In the genomic region with DNA sequence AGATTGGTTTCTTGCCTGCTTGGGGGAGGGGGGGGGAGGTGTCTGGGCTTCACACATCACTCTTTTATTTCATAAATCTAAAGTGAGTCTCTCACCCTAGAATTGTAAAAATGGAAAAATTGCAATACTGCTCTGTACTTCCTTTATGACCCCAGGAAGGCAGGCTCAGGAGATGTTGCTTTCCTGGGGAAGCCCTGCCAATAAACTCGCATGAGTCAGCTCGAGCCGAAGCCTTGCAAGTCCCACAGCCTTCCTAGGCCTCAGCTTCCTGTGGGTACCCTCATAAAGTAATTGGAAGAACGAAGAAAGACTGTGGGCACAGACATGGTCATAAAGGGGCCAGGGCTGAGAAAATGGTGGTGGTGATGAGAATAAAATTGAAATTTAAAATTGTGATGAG, we compare ENCODE assay signal across 31 mouse cellular contexts.
DNase-seq lines count a peak whose midpoint lies in the region; ATAC-seq lines count a peak whose summit lies in the region.
"Had no signal": no experiment of that assay in that cellular context is flagged by ENCODE, and none has a peak within 500 bp of the region (broad histone marks: within the 10 kb centered on the region; RNA-seq: fewer than 3 reads in every experiment).

No protein-coding gene starts in this region.

- no peaks in the 10 kb centered on the region for H3K9me3 ChIP-seq in hindbrain, embryonic 13.5 days
- H3K9me3 ChIP-seq: lung, embryonic 15.5 days; neural tube, embryonic 12.5 days had no signal

- 84% methylated on average over 4 of the region's 4 CpGs for WGBS in hindbrain, embryonic 13.5 days

- H3K9ac ChIP-seq in hindbrain, embryonic 13.5 days: no peak overlapping the region
- H3K9ac ChIP-seq: heart, embryonic 13.5 days; lung, embryonic 15.5 days; neural tube, embryonic 12.5 days had no signal

- no peak overlapping the region for H3K4me3 ChIP-seq in hindbrain, embryonic 13.5 days
- H3K4me3 ChIP-seq: erythroblast, embryonic 14.5 days; gastrocnemius, adult 2 months; heart, adult 2 months; heart, embryonic 13.5 days; hindbrain, embryonic 10.5 days; lung, embryonic 15.5 days; myocyte; neural tube, embryonic 12.5 days had no signal

- ATAC-seq in hematopoietic stem cell, adult 5-6 weeks (replicated peaks in 1 of 2; ENCODE audit: insufficient read depth in 1 of 2, low FRiP score in 2 of 2, low TSS enrichment in 1 of 2, low read depth in 1 of 2, poor library complexity in 2 of 2, severe bottlenecking in 2 of 2): peak; percentile 29 to 49; a peak in 1 of 4 replicates
- no peak for ATAC-seq in hindbrain, embryonic 13.5 days (ENCODE audit: low FRiP score)
- ATAC-seq: CD4-positive, CD25-positive, alpha-beta regulatory T cell, adult 4 months; forebrain, embryonic 16.5 days; hindbrain, embryonic 16.5 days had no signal

- 0 out of 2 replicates have a peak, but pooled peaks cover 5% of the 10 kb centered on the region for H3K27me3 ChIP-seq in hindbrain, embryonic 13.5 days
- H3K27me3 ChIP-seq: heart, embryonic 13.5 days; lung, embryonic 15.5 days; neural tube, embryonic 12.5 days had no signal

- DNase-seq in adrenal gland, adult 2 months: peak; percentile 37
- DNase-seq in adrenal gland, adult 8-10 months: no peak
- DNase-seq in kidney, postnatal 10 days: peak; percentile 17
- no peak for DNase-seq in kidney, adult 11 months
- DNase-seq in 3134 (ENCODE audit: extremely low read depth, insufficient read length, low spot score): peak; percentile 16
- no peak for DNase-seq in heart, adult 9 months (ENCODE audit: low spot score in 2 of 2)
- DNase-seq: cerebellum, adult 2 months; cerebellum, postnatal 14 days; gastrocnemius, adult 2 months; heart, adult 2 months; heart, postnatal 10 days; layer of hippocampus, postnatal 36 days; left cerebral cortex, postnatal 4 days; right cerebral cortex, adult 18-20 months; right cerebral cortex, postnatal 4 days; thymus, adult 18-20 months; thymus, postnatal 36 days had no signal

- no peak overlapping the region for H3K27ac ChIP-seq in hindbrain, embryonic 13.5 days
- H3K27ac ChIP-seq: gastrocnemius, adult 2 months; heart, adult 2 months; heart, embryonic 13.5 days; hindbrain, embryonic 10.5 days; lung, embryonic 15.5 days; neural tube, embryonic 12.5 days; stomach, postnatal 0 days had no signal

- H3K36me3 ChIP-seq in hindbrain, embryonic 13.5 days: no peaks in the 10 kb centered on the region
- H3K36me3 ChIP-seq: heart, embryonic 13.5 days; hindbrain, embryonic 10.5 days; lung, embryonic 15.5 days; neural tube, embryonic 12.5 days had no signal

- H3K4me1 ChIP-seq in hindbrain, embryonic 13.5 days (replicated peaks): peaks cover 3% of the 10 kb centered on the region; the same call in 1 of the 2 replicates
- H3K4me1 ChIP-seq: heart, embryonic 13.5 days; lung, embryonic 15.5 days; neural tube, embryonic 12.5 days had no signal

- no peak overlapping the region for H3K4me2 ChIP-seq in hindbrain, embryonic 13.5 days
- H3K4me2 ChIP-seq: heart, embryonic 13.5 days; liver, embryonic 11.5 days; lung, embryonic 15.5 days; midbrain, embryonic 11.5 days; neural tube, embryonic 12.5 days had no signal

Comparison
In these comparisons a context has a peak if more than half of its experiments do, and no peak if none do; other contexts are left out.
1. DNase-seq: peak in adrenal gland, adult 2 months (single experiment), kidney, postnatal 10 days (single experiment) and 3134 (single experiment); none in adrenal gland, adult 8-10 months (single experiment), kidney, adult 11 months (single experiment) and heart, adult 9 months (0 of 2).